Mouse (Mus musculus) bone marrow macrophage, adult 2 months (primary cell): ENCODE results near the gene Ica1.

ENCODE experiments used
- CTCF ChIP-seq: IDR thresholded peaks from 2 replicates; pipeline ENCODE4 v1.5.1; 2012; ENCODE audit warnings: low read depth, mild to moderate bottlenecking, low read length, moderate library complexity
- POLR2A ChIP-seq: IDR thresholded peaks from 2 replicates; pipeline ENCODE4 v1.6.1; 2012; ENCODE audit warnings: mild to moderate bottlenecking, low read depth, low read length, borderline replicate concordance

DNA sequence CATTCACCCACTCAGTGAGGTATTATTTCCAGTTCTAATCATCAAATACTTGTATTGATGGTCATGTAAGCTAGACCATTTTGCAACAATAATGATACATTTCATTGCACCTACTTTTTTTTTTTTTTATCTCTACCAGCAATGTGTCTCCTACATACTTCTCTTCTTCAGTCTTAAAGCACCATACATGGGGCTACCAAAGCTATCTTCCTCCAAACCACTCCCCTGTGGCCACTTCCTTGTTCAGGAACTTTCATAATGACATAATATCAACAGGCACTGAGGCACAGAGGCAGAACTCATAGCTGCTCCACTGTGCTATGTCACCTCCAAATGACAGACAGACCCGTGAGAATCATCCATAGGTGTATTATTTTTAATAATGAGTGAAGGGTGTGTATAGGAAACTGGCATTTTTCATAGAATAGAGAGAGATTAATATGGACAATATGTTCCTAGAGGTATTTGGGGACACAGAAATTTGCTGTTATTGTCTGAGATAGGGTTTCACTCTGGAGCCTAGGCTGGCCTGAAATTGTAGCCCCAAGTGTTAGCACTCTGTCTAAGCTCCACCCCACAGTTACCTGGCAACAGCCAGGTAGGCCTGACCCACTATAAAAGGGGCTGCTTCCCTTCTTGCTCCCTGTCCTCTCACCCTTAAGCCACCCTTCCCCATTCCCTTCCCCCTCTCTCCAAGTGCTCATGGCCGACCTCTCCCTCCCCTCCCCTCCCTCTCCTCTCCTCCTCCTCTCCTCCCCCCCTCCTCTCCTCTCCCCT lies 86.9 kb downstream of the Ica1 start:
- TF ChIP-seq CTCF: no peak
- TF ChIP-seq POLR2A: no peak
